Mouse (Mus musculus): ENCODE measurements around the gene Cd300e.

DNA sequence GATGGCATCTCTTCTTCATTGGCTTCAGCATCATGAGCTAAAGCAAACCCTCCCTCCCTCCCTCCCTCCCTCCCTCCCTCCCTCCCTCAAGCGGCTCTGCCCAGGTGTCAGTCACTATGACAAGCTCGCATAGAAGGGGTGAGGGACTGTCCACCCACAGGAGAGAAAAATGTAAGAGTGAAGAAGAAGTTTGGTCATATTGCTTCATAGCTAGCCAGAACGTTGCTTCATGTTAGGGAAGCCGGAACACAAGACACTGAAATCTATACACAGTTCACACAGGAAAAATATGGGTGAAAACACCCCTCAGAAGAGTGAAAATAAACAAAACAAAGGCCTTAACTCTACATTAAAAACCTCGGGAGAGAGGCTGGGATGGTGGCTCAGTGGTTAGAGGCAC lies 48.3 kb upstream of the Cd300e start:
- no peak for TF ChIP-seq CTCF (IDR thresholded peaks at IDR 0.05)
- no peak for TF ChIP-seq EP300 (IDR thresholded peaks at IDR 0.05)
